ENCODE assay signal across 19 mouse cellular contexts in the genomic region with DNA sequence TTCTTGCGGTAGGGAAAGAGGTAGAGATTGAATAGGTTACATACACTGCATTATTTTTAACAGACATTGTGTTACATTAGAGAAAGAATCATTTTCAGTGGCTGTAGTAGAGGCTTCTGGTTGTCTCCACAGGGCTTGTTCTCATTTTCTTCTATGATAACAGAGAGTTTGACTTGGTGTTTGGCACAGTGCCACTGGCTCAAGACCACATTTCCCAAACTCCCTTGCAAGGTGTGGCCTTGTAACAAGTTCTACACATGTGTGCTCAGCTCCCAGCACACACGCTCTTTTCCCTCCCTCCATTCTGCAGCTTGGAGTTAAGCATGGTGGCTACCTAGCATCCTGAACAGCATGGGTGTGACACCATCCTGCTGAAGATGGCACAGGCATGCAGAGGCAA.
"Had no signal": no experiment of that assay in that cellular context is flagged by ENCODE, and none has a peak within 500 bp of the region (broad histone marks: within the 10 kb centered on the region; RNA-seq: fewer than 3 reads in every experiment).

No protein-coding gene starts in this region.

- H3K4me1 ChIP-seq: liver, embryonic 12.5 days; liver, embryonic 15.5 days; lung, embryonic 15.5 days; midbrain, embryonic 13.5 days; stomach, embryonic 15.5 days had no signal

- H3K4me2 ChIP-seq: limb, embryonic 12.5 days; liver, embryonic 12.5 days; liver, embryonic 15.5 days; lung, embryonic 15.5 days; midbrain, embryonic 13.5 days; stomach, embryonic 15.5 days had no signal

- H3K27ac ChIP-seq: kidney, postnatal 0 days; limb, embryonic 12.5 days; liver, embryonic 12.5 days; liver, embryonic 15.5 days; lung, embryonic 15.5 days; midbrain, embryonic 13.5 days; stomach, embryonic 15.5 days had no signal

- H3K4me3 ChIP-seq: limb, embryonic 12.5 days; liver, embryonic 12.5 days; liver, embryonic 15.5 days; lung, embryonic 15.5 days; midbrain, embryonic 13.5 days; stomach, embryonic 15.5 days had no signal

- H3K36me3 ChIP-seq: limb, embryonic 12.5 days; liver, embryonic 12.5 days; liver, embryonic 15.5 days; lung, embryonic 15.5 days; midbrain, embryonic 13.5 days; stomach, embryonic 15.5 days had no signal

- H3K9me3 ChIP-seq: limb, embryonic 12.5 days; liver, embryonic 12.5 days; liver, embryonic 15.5 days; lung, embryonic 15.5 days; midbrain, embryonic 13.5 days; stomach, embryonic 15.5 days had no signal

- ATAC-seq: intestine, postnatal 0 days; liver, embryonic 12.5 days; midbrain, embryonic 13.5 days had no signal

- DNase-seq: kidney, adult 2 months; kidney, postnatal 25 days; liver; lung, adult 18-20 months; lung, postnatal 10 days; lung, postnatal 36 days; right cerebral cortex, adult 18-20 months; right cerebral cortex, postnatal 14 days; right cerebral cortex, postnatal 4 days; spleen, adult 18-20 months; thymus, postnatal 25 days had no signal

- H3K27me3 ChIP-seq: limb, embryonic 12.5 days; liver, embryonic 12.5 days; liver, embryonic 15.5 days; lung, embryonic 15.5 days; midbrain, embryonic 13.5 days; stomach, embryonic 15.5 days had no signal

- H3K9ac ChIP-seq: limb, embryonic 12.5 days; liver, embryonic 12.5 days; liver, embryonic 15.5 days; lung, embryonic 15.5 days; midbrain, embryonic 13.5 days; stomach, embryonic 15.5 days had no signal
